Mouse (Mus musculus) small intestine, adult 2 months (tissue): ENCODE measurements at regions not wholly inside any gene's neighbourhood (a gene's known extent, or its start where the extent isn't known, plus 50 kb on each side); places are given as distances from the start of the nearest gene placed in this dataset.

Experiments
- CTCF ChIP-seq: fragments of 200-500 bp; IDR thresholded peaks from 2 replicates; pipeline ENCODE4 v1.5.1; 2012; ENCODE audit warnings: low read depth, mild to moderate bottlenecking, control low read depth, inconsistent platforms, low read length, moderate library complexity, mixed read lengths; ENCODE audit not compliant: insufficient replicate concordance, insufficient read length; ENCODE audit errors: extremely low read depth
- POLR2A ChIP-seq: fragments of 200-500 bp; IDR thresholded peaks from 2 replicates; pipeline ENCODE4 v1.6.1; 2012; ENCODE audit warnings: low read depth, mild to moderate bottlenecking, control low read depth, inconsistent platforms, low read length, moderate library complexity

- TF ChIP-seq CTCF (no peak), POLR2A (no peak)
These were observed 163.3 kb upstream of the Lmo4 start for GRCm38 (mm10) chr3:144368300-144368699.
